Mouse (Mus musculus): ENCODE data around the gene Nrbf2. TPM values are rescaled to one million over a fixed set of nuclear protein-coding genes. Genes with fewer than 3 reads are reported as not detected.

Nrbf2 gene
- polyA plus RNA-seq, 1 experiment from 2014 or later: 39.1 TPM

- peak; percentile 12 for DNase-seq (ENCODE audit: low spot score)
- peak overlapping the region; percentile 82 for H3K27ac ChIP-seq (replicated peaks)
- WGBS: 9% methylated on average over 10 of the region's 10 CpGs
These were observed 794 bp downstream of the Nrbf2 start for GRCm38 (mm10) chr10:67284311-67284710.

GRCm38 (mm10) chr10:67283516-67283915 is 1.6 kb downstream of the Nrbf2 start:
- no peaks in the 10 kb centered on the region for H3K36me3 ChIP-seq (replicated peaks)
- 89% methylated on average over 9 of the region's 9 CpGs for WGBS
- no peaks in the 10 kb centered on the region for H3K9me3 ChIP-seq
- no peak overlapping the region for H3K27ac ChIP-seq (replicated peaks)
- peak overlapping the region; percentile 82 for H3K4me3 ChIP-seq
- no peak for DNase-seq (ENCODE audit: low spot score)
- H3K27me3 ChIP-seq (replicated peaks; ENCODE audit: low read depth, poor library complexity, severe bottlenecking): no peaks in the 10 kb centered on the region
- peaks cover 26% of the 10 kb centered on the region for H3K4me1 ChIP-seq

More at GRCm38 (mm10) chr10:67284311-67284710, 794 bp downstream of the Nrbf2 start:
- Histone ChIP-seq H3K4me1 (peaks cover 26% of the 10 kb centered on the region), H3K4me3 (peak overlapping the region; percentile 82), H3K36me3 (replicated peaks) (no peaks in the 10 kb centered on the region), H3K9me3 (no peaks in the 10 kb centered on the region), H3K27me3 (replicated peaks; ENCODE audit: low read depth, poor library complexity, severe bottlenecking) (no peaks in the 10 kb centered on the region)

GRCm38 (mm10) chr10:67282531-67282930 is 2.6 kb downstream of the Nrbf2 start:
- DNase-seq (ENCODE audit: low spot score): no peak
- Histone ChIP-seq H3K4me3 (no peak overlapping the region), H3K27ac (replicated peaks) (no peak overlapping the region), H3K4me1 (peaks cover 26% of the 10 kb centered on the region), H3K9me3 (no peaks in the 10 kb centered on the region), H3K27me3 (replicated peaks; ENCODE audit: low read depth, poor library complexity, severe bottlenecking) (no peaks in the 10 kb centered on the region), H3K36me3 (replicated peaks) (no peaks in the 10 kb centered on the region)
- 83% methylated on average over 2 of the region's 2 CpGs for WGBS

GRCm38 (mm10) chr10:67281852-67282251 is 3.3 kb downstream of the Nrbf2 start:
- no peaks in the 10 kb centered on the region for H3K36me3 ChIP-seq (replicated peaks)
- no peak overlapping the region for H3K27ac ChIP-seq (replicated peaks)
- 82% methylated on average over 8 of the region's 8 CpGs for WGBS
- H3K4me3 ChIP-seq: no peak overlapping the region
- no peaks in the 10 kb centered on the region for H3K27me3 ChIP-seq (replicated peaks; ENCODE audit: low read depth, poor library complexity, severe bottlenecking)
- H3K4me1 ChIP-seq: peaks cover 26% of the 10 kb centered on the region
- no peaks in the 10 kb centered on the region for H3K9me3 ChIP-seq
- DNase-seq (ENCODE audit: low spot score): no peak

GRCm38 (mm10) chr10:67275916-67276315 is 9.2 kb downstream of the Nrbf2 start:
- no peaks in the 10 kb centered on the region for H3K4me1 ChIP-seq
- peaks cover 32% of the 10 kb centered on the region for H3K36me3 ChIP-seq (replicated peaks)

GRCm38 (mm10) chr10:67264852-67265251 is 20.3 kb downstream of the Nrbf2 start:
- Histone ChIP-seq H3K4me3 (no peak overlapping the region), H3K4me1 (no peaks in the 10 kb centered on the region), H3K9me3 (peaks cover 4% of the 10 kb centered on the region; the same call in 1 of the 2 replicates), H3K27me3 (replicated peaks; ENCODE audit: low read depth, poor library complexity, severe bottlenecking) (no peaks in the 10 kb centered on the region), H3K27ac (replicated peaks) (no peak overlapping the region), H3K36me3 (replicated peaks) (peaks cover 41% of the 10 kb centered on the region)
- DNase-seq (ENCODE audit: low spot score): peak; percentile 46
- 60% methylated on average over 1 of the region's 1 CpGs for WGBS

More at GRCm38 (mm10) chr10:67275916-67276315, 9.2 kb downstream of the Nrbf2 start:
- Histone ChIP-seq H3K4me3 (no peak overlapping the region), H3K9me3 (no peaks in the 10 kb centered on the region), H3K27me3 (replicated peaks; ENCODE audit: low read depth, poor library complexity, severe bottlenecking) (no peaks in the 10 kb centered on the region), H3K27ac (replicated peaks) (no peak overlapping the region)
- DNase-seq (ENCODE audit: low spot score): no peak

- DNase-seq (ENCODE audit: low spot score): no peak
- peaks cover 92% of the 10 kb centered on the region for H3K36me3 ChIP-seq (replicated peaks)
- WGBS: 98% methylated on average over 1 of the region's 1 CpGs
- no peak overlapping the region for H3K27ac ChIP-seq (replicated peaks)
- no peak overlapping the region for H3K4me3 ChIP-seq
- H3K27me3 ChIP-seq (replicated peaks; ENCODE audit: low read depth, poor library complexity, severe bottlenecking): no peaks in the 10 kb centered on the region
- H3K4me1 ChIP-seq: no peaks in the 10 kb centered on the region
- H3K9me3 ChIP-seq: no peaks in the 10 kb centered on the region
These were observed 32.0 kb downstream of the Nrbf2 start for GRCm38 (mm10) chr10:67253115-67253514.

- Histone ChIP-seq H3K9me3 (no peaks in the 10 kb centered on the region), H3K4me3 (no peak overlapping the region), H3K4me1 (no peaks in the 10 kb centered on the region), H3K36me3 (replicated peaks) (peaks cover 93% of the 10 kb centered on the region), H3K27me3 (replicated peaks; ENCODE audit: low read depth, poor library complexity, severe bottlenecking) (no peaks in the 10 kb centered on the region), H3K27ac (replicated peaks) (no peak overlapping the region)
- WGBS: 87% methylated on average over 5 of the region's 5 CpGs
- no peak for DNase-seq (ENCODE audit: low spot score)
These were observed 32.8 kb downstream of the Nrbf2 start for GRCm38 (mm10) chr10:67252353-67252752.

GRCm38 (mm10) chr10:67250846-67251245 is 34.3 kb downstream of the Nrbf2 start:
- no peaks in the 10 kb centered on the region for H3K9me3 ChIP-seq
- 93% methylated on average over 6 of the region's 6 CpGs for WGBS
- no peak for DNase-seq (ENCODE audit: low spot score)
- H3K4me1 ChIP-seq: no peaks in the 10 kb centered on the region
- peaks cover 95% of the 10 kb centered on the region for H3K36me3 ChIP-seq (replicated peaks)
- no peak overlapping the region for H3K4me3 ChIP-seq
- no peak overlapping the region for H3K27ac ChIP-seq (replicated peaks)
- H3K27me3 ChIP-seq (replicated peaks; ENCODE audit: low read depth, poor library complexity, severe bottlenecking): no peaks in the 10 kb centered on the region

- no peak for DNase-seq (ENCODE audit: low spot score)
- H3K36me3 ChIP-seq (replicated peaks): peaks cover 94% of the 10 kb centered on the region
- WGBS: 95% methylated on average over 2 of the region's 2 CpGs
- H3K4me1 ChIP-seq: no peaks in the 10 kb centered on the region
- H3K27ac ChIP-seq (replicated peaks): no peak overlapping the region
- no peak overlapping the region for H3K4me3 ChIP-seq
- H3K9me3 ChIP-seq: no peaks in the 10 kb centered on the region
- no peaks in the 10 kb centered on the region for H3K27me3 ChIP-seq (replicated peaks; ENCODE audit: low read depth, poor library complexity, severe bottlenecking)
These were observed 35.6 kb downstream of the Nrbf2 start for GRCm38 (mm10) chr10:67249486-67249885.

GRCm38 (mm10) chr10:67247145-67247544 is 38.0 kb downstream of the Nrbf2 start:
- no peak overlapping the region for H3K4me3 ChIP-seq
- WGBS: 90% methylated on average over 4 of the region's 4 CpGs
- no peaks in the 10 kb centered on the region for H3K4me1 ChIP-seq
- H3K9me3 ChIP-seq: no peaks in the 10 kb centered on the region
- no peaks in the 10 kb centered on the region for H3K27me3 ChIP-seq (replicated peaks; ENCODE audit: low read depth, poor library complexity, severe bottlenecking)
- H3K27ac ChIP-seq (replicated peaks): no peak overlapping the region
- H3K36me3 ChIP-seq (replicated peaks): peaks cover 96% of the 10 kb centered on the region
- DNase-seq (ENCODE audit: low spot score): peak; percentile 51

GRCm38 (mm10) chr10:67230439-67230838 is 54.7 kb downstream of the Nrbf2 start:
- peaks cover 92% of the 10 kb centered on the region for H3K36me3 ChIP-seq (replicated peaks)
- no peaks in the 10 kb centered on the region for H3K9me3 ChIP-seq
- no peaks in the 10 kb centered on the region for H3K27me3 ChIP-seq (replicated peaks; ENCODE audit: low read depth, poor library complexity, severe bottlenecking)
- no peaks in the 10 kb centered on the region for H3K4me1 ChIP-seq
- no peak overlapping the region for H3K4me3 ChIP-seq
- H3K27ac ChIP-seq (replicated peaks): no peak overlapping the region
- 88% methylated on average over 6 of the region's 6 CpGs for WGBS
- no peak for DNase-seq (ENCODE audit: low spot score)

GRCm38 (mm10) chr10:67226543-67226942 is 58.6 kb downstream of the Nrbf2 start:
- Histone ChIP-seq H3K27me3 (replicated peaks; ENCODE audit: low read depth, poor library complexity, severe bottlenecking) (no peaks in the 10 kb centered on the region), H3K4me3 (no peak overlapping the region), H3K27ac (replicated peaks) (no peak overlapping the region), H3K9me3 (no peaks in the 10 kb centered on the region), H3K4me1 (no peaks in the 10 kb centered on the region), H3K36me3 (replicated peaks) (peaks cover 80% of the 10 kb centered on the region)
- 94% methylated on average over 14 of the region's 14 CpGs for WGBS
- DNase-seq (ENCODE audit: low spot score): no peak

- H3K9me3 ChIP-seq: no peaks in the 10 kb centered on the region
- no peak overlapping the region for H3K4me3 ChIP-seq
- WGBS: 84% methylated on average over 7 of the region's 7 CpGs
- H3K27me3 ChIP-seq (replicated peaks; ENCODE audit: low read depth, poor library complexity, severe bottlenecking): no peaks in the 10 kb centered on the region
- peaks cover 80% of the 10 kb centered on the region for H3K36me3 ChIP-seq (replicated peaks)
- H3K4me1 ChIP-seq: no peaks in the 10 kb centered on the region
- H3K27ac ChIP-seq (replicated peaks): no peak overlapping the region
- no peak for DNase-seq (ENCODE audit: low spot score)
These were observed 59.0 kb downstream of the Nrbf2 start for GRCm38 (mm10) chr10:67226109-67226508.

All from embryonic facial prominence, embryonic 10.5 days (tissue).